Mouse (Mus musculus) spleen, postnatal 14 days (tissue): ENCODE results near the gene Pak6.

ENCODE experiments used
- DNase-seq, 2 experiments: peaks; one replicate each; pipeline ENCODE4 v3.0.0; 2021 to 2022; ENCODE audit warnings: low spot score in 2 of 2

Pak6 gene

GRCm38 (mm10) chr2:118664975-118665516 lies 1.9 kb downstream of the Pak6 start:
- no peak for DNase-seq

- no peak for DNase-seq
Observed at GRCm38 (mm10) chr2:118665616-118666015, 2.5 kb downstream of the Pak6 start.

- no peak for DNase-seq
Observed at GRCm38 (mm10) chr2:118667181-118667580, 4.1 kb downstream of the Pak6 start.

- no peak for DNase-seq
Observed at GRCm38 (mm10) chr2:118669245-118669644, 6.1 kb downstream of the Pak6 start.

- no peak for DNase-seq
Observed at GRCm38 (mm10) chr2:118669785-118670184, 6.7 kb downstream of the Pak6 start.

GRCm38 (mm10) chr2:118671728-118672127 lies 8.6 kb downstream of the Pak6 start:
- DNase-seq: no peak

GRCm38 (mm10) chr2:118673686-118674465 lies 10.8 kb downstream of the Pak6 start:
- no peak for DNase-seq

GRCm38 (mm10) chr2:118674500-118674899 lies 11.4 kb downstream of the Pak6 start:
- DNase-seq: no peak

GRCm38 (mm10) chr2:118676839-118677741 lies 14.0 kb downstream of the Pak6 start:
- no peak for DNase-seq

- no peak for DNase-seq
Observed at GRCm38 (mm10) chr2:118677817-118678216, 14.7 kb downstream of the Pak6 start.

- no peak for DNase-seq
Observed at GRCm38 (mm10) chr2:118679577-118679976, 16.5 kb downstream of the Pak6 start.

GRCm38 (mm10) chr2:118680926-118681325 lies 17.8 kb downstream of the Pak6 start:
- no peak for DNase-seq

- DNase-seq: no peak
Observed at GRCm38 (mm10) chr2:118682544-118683260, 19.6 kb downstream of the Pak6 start.

GRCm38 (mm10) chr2:118685088-118685487 lies 22.0 kb downstream of the Pak6 start:
- no peak for DNase-seq

GRCm38 (mm10) chr2:118686693-118687092 lies 23.6 kb downstream of the Pak6 start:
- no peak for DNase-seq

GRCm38 (mm10) chr2:118687791-118688190 lies 24.7 kb downstream of the Pak6 start:
- no peak for DNase-seq

GRCm38 (mm10) chr2:118689875-118690274 lies 26.8 kb downstream of the Pak6 start:
- DNase-seq: no peak

- DNase-seq: no peak
Observed at GRCm38 (mm10) chr2:118693370-118693966, 30.4 kb downstream of the Pak6 start.

GRCm38 (mm10) chr2:118695677-118696232 lies 32.7 kb downstream of the Pak6 start:
- DNase-seq: peak in 1 of 2 experiments; percentile 57

- DNase-seq: no peak
Observed at GRCm38 (mm10) chr2:118696451-118697308, 33.6 kb downstream of the Pak6 start.
